Mouse (Mus musculus): ENCODE measurements around the gene Olfr559. TPM values are rescaled to one million over a fixed set of nuclear protein-coding genes. Genes with fewer than 3 reads are reported as not detected.

Gene Olfr559
- not detected for polyA plus RNA-seq (2014; fragmentation: Illumina TruSeq; extraction: RNeasy Lipid Tissue Mini Kit (QIAGEN cat#74804); ENCODE audit: low read depth, low replicate concordance)

DNA sequence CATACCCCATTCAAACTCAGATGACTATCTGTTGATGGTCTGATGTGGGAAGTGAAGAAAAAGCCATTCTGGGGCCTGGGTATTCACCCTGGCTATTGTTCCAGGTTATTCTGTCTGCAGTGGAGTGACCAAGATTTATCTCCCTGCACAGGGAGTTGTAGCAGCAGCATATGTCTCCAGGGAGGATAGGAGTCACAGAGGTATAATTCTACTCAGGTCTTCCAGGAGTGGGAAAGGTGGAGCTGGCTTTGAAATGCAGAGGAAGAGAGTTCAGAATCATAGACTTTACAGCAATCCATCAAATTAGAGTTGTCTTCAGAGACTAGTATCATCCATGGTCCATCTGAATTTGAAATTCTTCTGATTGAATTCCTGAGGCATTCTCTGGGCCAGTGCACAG is at the start of gene Olfr559:
Gene Olfr559, minus strand, starts transcription at position 101 of the 400 bp plus-strand sequence.

DNA sequence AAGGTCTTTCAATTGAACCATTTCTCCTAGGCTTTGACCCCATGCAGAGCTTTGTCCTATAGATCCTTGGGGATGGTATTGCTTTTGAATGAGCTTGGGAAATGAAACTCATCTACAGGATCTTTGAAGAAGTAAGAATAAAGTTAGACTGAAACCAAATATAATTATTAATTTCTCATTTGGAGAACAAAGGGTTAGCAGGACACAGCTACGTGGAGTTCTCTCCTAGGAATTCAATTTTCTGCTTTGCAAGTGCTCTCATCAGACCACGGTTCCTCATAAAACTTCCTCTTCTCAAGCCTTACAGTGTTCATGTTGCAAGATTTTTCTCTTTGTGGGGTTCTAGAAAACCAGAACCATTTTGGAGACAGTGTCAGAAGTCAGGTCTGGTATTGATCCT is 43.6 kb upstream of the Olfr559 start, which contains the start of gene Olfr561:
Gene Olfr561, plus strand, starts transcription at position 301 of the 400 bp plus-strand sequence.

DNA sequence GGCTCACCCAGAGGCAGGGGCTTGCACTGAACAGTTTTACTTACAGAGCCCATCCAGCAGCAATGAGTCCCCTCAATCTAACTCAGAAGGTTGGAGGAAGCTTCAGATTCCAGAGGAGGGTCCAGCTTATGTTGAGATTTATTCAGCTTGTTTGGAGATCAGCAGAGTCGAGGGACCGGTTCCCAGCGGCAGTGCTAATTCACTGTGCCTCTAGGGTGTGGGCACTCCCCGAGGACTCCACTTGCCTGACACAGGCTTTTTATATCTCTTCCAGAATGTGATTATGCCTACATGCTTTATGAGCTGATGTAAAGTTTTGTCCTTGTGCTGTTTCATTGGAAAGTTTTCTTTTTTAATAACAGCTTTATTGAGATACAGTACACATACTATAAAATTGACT is 32.0 kb upstream of the Olfr559 start, which contains the start of the genes Olfr560 and Olfr78:
Gene Olfr560, minus strand, starts transcription at position 101 of the 400 bp plus-strand sequence.
Gene Olfr78, minus strand, starts transcription at position 206 of the 400 bp plus-strand sequence.

DNA sequence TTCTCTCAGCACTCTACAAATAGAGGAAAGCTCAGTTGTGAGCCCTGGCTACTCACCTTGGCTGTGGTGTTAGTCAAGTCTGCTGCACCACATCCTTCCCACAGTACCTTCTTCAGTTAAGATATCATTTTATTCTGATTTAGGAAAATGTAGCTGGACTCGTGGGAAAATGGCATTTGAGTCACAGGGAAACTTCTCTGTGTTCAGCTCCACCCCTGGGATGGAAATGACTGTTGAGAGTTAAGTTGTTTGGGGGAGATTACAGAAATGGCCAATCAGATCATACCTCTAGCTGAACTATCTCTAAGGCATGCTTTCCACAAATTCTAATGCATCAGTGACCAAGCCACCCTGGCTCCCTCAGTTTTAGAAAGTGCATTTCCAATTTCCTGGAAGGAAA is 8.3 kb downstream of the Olfr559 start, which contains the start of gene Olfr33:
Gene Olfr33, minus strand, starts transcription at position 101 of the 400 bp plus-strand sequence.

DNA sequence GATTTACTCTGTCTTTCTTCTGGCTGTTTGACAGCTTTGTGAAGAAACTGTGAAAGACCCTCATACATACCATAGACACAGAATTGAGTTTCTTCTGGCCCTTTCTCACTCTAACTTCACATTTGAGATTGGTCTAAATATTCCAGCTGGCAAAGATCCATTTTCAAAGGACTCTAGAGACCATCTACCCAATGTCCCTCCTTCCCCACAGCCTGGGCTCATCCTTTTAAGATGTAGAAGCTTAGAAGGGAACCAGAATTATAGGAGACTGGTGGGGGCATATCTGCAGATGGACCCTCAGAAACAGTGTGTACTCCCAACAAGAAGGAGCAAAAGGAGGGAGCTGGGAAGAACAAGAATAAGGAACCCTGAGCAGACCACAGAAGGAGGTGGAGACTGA is 25.4 kb downstream of the Olfr559 start, which contains the start of gene Olfr558:
Gene Olfr558, plus strand, starts transcription at position 301 of the 400 bp plus-strand sequence.

DNA sequence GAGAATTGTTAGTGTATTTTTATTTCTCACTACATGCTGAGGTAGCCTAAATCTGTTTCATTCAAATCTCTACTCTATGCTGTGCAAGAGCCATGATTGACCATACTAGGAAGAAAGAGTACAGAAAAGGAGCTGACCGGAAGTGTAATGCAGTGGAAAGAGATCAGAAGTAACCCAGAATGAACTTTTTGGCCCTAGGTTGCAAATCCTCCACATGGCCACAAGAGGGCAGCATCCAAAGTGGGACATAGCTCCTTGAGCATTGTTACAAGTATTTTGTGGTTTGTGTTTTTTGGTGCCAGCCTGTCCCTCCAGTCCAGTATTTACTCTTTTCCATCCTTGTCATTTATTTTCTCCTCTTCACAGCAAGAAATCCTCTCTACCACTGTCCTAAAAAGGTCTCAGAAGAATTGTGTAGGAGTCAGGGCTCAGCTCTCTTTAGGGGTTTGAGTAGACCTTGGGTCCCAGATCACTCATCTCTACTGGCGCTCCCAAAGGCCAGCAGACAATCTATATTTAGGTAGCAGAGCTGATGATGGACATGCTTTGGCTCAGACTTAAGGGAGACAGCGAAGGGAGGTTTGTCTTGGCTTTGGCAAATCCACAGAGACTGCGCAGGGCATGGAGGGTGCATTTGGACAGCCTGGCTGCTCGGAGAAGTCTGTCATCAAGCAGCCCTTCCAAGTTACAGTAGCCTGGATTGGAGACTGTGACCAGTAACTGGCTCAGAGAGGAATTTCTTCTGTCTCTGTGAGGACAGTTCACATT is 31.7 kb downstream of the Olfr559 start, which contains the start of gene Olfr557:
Gene Olfr557, plus strand, starts transcription at position 553 of the 768 bp plus-strand sequence.

DNA sequence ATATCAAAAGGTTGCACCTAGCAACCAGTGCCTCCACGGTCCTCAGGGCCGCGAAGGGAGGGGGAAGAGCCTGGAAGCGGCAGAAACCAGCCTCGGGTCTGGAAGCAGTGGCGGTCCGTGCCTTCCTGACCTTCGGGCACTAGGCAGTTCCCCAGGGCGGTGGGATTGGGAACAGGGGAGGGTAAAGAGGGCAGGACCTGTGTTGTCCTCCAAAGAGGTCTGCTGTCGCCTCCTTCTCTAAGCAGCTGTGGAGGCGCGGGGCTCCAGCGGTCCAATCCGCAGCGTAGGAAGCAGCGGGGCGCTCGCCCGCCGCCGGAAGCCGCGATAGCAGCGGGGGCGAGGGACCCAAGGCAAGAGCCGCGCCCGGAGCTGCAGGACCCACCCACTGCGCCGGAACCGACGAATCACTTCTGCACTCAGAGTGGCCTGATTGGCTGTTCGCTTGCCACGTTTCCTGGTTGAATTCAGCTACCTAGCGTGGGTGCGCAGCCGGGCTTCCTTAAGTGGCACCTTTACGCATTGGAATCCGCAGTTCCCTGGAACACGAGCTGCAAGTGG is 40.3 kb downstream of the Olfr559 start, which contains the start of gene Trim68:
Gene Trim68, minus strand, starts transcription at position 384 of the 558 bp plus-strand sequence.

Other genes with a start within 250 kb of the Olfr559 start
- gene Olfr543, start 245.8 kb downstream of the Olfr559 start, polyA plus RNA-seq (2014; fragmentation: Illumina TruSeq; extraction: RNeasy Lipid Tissue Mini Kit (QIAGEN cat#74804); ENCODE audit: low read depth, low replicate concordance) = not detected
- gene Olfr544, start 239.2 kb downstream of the Olfr559 start, polyA plus RNA-seq (2014; fragmentation: Illumina TruSeq; extraction: RNeasy Lipid Tissue Mini Kit (QIAGEN cat#74804); ENCODE audit: low read depth, low replicate concordance) = not detected
- not detected for gene Olfr545, start 227.9 kb downstream of the Olfr559 start, polyA plus RNA-seq (2014; fragmentation: Illumina TruSeq; extraction: RNeasy Lipid Tissue Mini Kit (QIAGEN cat#74804); ENCODE audit: low read depth, low replicate concordance)
- not detected for gene Olfr547, start 192.7 kb downstream of the Olfr559 start, polyA plus RNA-seq (2014; fragmentation: Illumina TruSeq; extraction: RNeasy Lipid Tissue Mini Kit (QIAGEN cat#74804); ENCODE audit: low read depth, low replicate concordance)
- gene Olfr548-ps1, start 186.6 kb downstream of the Olfr559 start, polyA plus RNA-seq (2014; fragmentation: Illumina TruSeq; extraction: RNeasy Lipid Tissue Mini Kit (QIAGEN cat#74804); ENCODE audit: low read depth, low replicate concordance) = not detected
- not detected for gene Olfr549, start 177.6 kb downstream of the Olfr559 start, polyA plus RNA-seq (2014; fragmentation: Illumina TruSeq; extraction: RNeasy Lipid Tissue Mini Kit (QIAGEN cat#74804); ENCODE audit: low read depth, low replicate concordance)
- 17.0 TPM for gene Trim21, start 162.0 kb downstream of the Olfr559 start, polyA plus RNA-seq (2014; fragmentation: Illumina TruSeq; extraction: RNeasy Lipid Tissue Mini Kit (QIAGEN cat#74804); ENCODE audit: low read depth, low replicate concordance)
- not detected for gene Olfr550, start 156.0 kb downstream of the Olfr559 start, polyA plus RNA-seq (2014; fragmentation: Illumina TruSeq; extraction: RNeasy Lipid Tissue Mini Kit (QIAGEN cat#74804); ENCODE audit: low read depth, low replicate concordance)
- gene Olfr551, start 135.6 kb downstream of the Olfr559 start, polyA plus RNA-seq (2014; fragmentation: Illumina TruSeq; extraction: RNeasy Lipid Tissue Mini Kit (QIAGEN cat#74804); ENCODE audit: low read depth, low replicate concordance) = not detected
- not detected for gene Olfr552, start 129.7 kb downstream of the Olfr559 start, polyA plus RNA-seq (2014; fragmentation: Illumina TruSeq; extraction: RNeasy Lipid Tissue Mini Kit (QIAGEN cat#74804); ENCODE audit: low read depth, low replicate concordance)
- not detected for gene Olfr553, start 109.3 kb downstream of the Olfr559 start, polyA plus RNA-seq (2014; fragmentation: Illumina TruSeq; extraction: RNeasy Lipid Tissue Mini Kit (QIAGEN cat#74804); ENCODE audit: low read depth, low replicate concordance)
- gene Olfr554, start 89.1 kb downstream of the Olfr559 start, polyA plus RNA-seq (2014; fragmentation: Illumina TruSeq; extraction: RNeasy Lipid Tissue Mini Kit (QIAGEN cat#74804); ENCODE audit: low read depth, low replicate concordance) = not detected
- not detected for gene Olfr555, start 68.7 kb downstream of the Olfr559 start, polyA plus RNA-seq (2014; fragmentation: Illumina TruSeq; extraction: RNeasy Lipid Tissue Mini Kit (QIAGEN cat#74804); ENCODE audit: low read depth, low replicate concordance)
- not detected for gene Olfr556, start 62.6 kb downstream of the Olfr559 start, polyA plus RNA-seq (2014; fragmentation: Illumina TruSeq; extraction: RNeasy Lipid Tissue Mini Kit (QIAGEN cat#74804); ENCODE audit: low read depth, low replicate concordance)
- gene Trim68, start 40.2 kb downstream of the Olfr559 start, polyA plus RNA-seq (2014; fragmentation: Illumina TruSeq; extraction: RNeasy Lipid Tissue Mini Kit (QIAGEN cat#74804); ENCODE audit: low read depth, low replicate concordance) = 8.5 TPM
- not detected for gene Olfr557, start 31.6 kb downstream of the Olfr559 start, polyA plus RNA-seq (2014; fragmentation: Illumina TruSeq; extraction: RNeasy Lipid Tissue Mini Kit (QIAGEN cat#74804); ENCODE audit: low read depth, low replicate concordance)
- gene Olfr558, start 25.3 kb downstream of the Olfr559 start, polyA plus RNA-seq (2014; fragmentation: Illumina TruSeq; extraction: RNeasy Lipid Tissue Mini Kit (QIAGEN cat#74804); ENCODE audit: low read depth, low replicate concordance) = 2.6 TPM
- not detected for gene Olfr33, start 8.4 kb downstream of the Olfr559 start, polyA plus RNA-seq (2014; fragmentation: Illumina TruSeq; extraction: RNeasy Lipid Tissue Mini Kit (QIAGEN cat#74804); ENCODE audit: low read depth, low replicate concordance)
- not detected for gene Olfr560, start 31.9 kb upstream of the Olfr559 start, polyA plus RNA-seq (2014; fragmentation: Illumina TruSeq; extraction: RNeasy Lipid Tissue Mini Kit (QIAGEN cat#74804); ENCODE audit: low read depth, low replicate concordance)
- gene Olfr78, start 32.0 kb upstream of the Olfr559 start, polyA plus RNA-seq (2014; fragmentation: Illumina TruSeq; extraction: RNeasy Lipid Tissue Mini Kit (QIAGEN cat#74804); ENCODE audit: low read depth, low replicate concordance) = 0.52 TPM
- not detected for gene Olfr561, start 43.7 kb upstream of the Olfr559 start, polyA plus RNA-seq (2014; fragmentation: Illumina TruSeq; extraction: RNeasy Lipid Tissue Mini Kit (QIAGEN cat#74804); ENCODE audit: low read depth, low replicate concordance)
- gene Olfr564, start 76.0 kb upstream of the Olfr559 start, polyA plus RNA-seq (2014; fragmentation: Illumina TruSeq; extraction: RNeasy Lipid Tissue Mini Kit (QIAGEN cat#74804); ENCODE audit: low read depth, low replicate concordance) = not detected
- not detected for gene Olfr566, start 131.3 kb upstream of the Olfr559 start, polyA plus RNA-seq (2014; fragmentation: Illumina TruSeq; extraction: RNeasy Lipid Tissue Mini Kit (QIAGEN cat#74804); ENCODE audit: low read depth, low replicate concordance)
- not detected for gene Olfr568, start 149.6 kb upstream of the Olfr559 start, polyA plus RNA-seq (2014; fragmentation: Illumina TruSeq; extraction: RNeasy Lipid Tissue Mini Kit (QIAGEN cat#74804); ENCODE audit: low read depth, low replicate concordance)
- gene Olfr569, start 163.4 kb upstream of the Olfr559 start, polyA plus RNA-seq (2014; fragmentation: Illumina TruSeq; extraction: RNeasy Lipid Tissue Mini Kit (QIAGEN cat#74804); ENCODE audit: low read depth, low replicate concordance) = not detected
- gene Olfr570, start 167.1 kb upstream of the Olfr559 start, polyA plus RNA-seq (2014; fragmentation: Illumina TruSeq; extraction: RNeasy Lipid Tissue Mini Kit (QIAGEN cat#74804); ENCODE audit: low read depth, low replicate concordance) = not detected
- not detected for gene Olfr571, start 190.0 kb upstream of the Olfr559 start, polyA plus RNA-seq (2014; fragmentation: Illumina TruSeq; extraction: RNeasy Lipid Tissue Mini Kit (QIAGEN cat#74804); ENCODE audit: low read depth, low replicate concordance)
- gene Olfr572, start 196.9 kb upstream of the Olfr559 start, polyA plus RNA-seq (2014; fragmentation: Illumina TruSeq; extraction: RNeasy Lipid Tissue Mini Kit (QIAGEN cat#74804); ENCODE audit: low read depth, low replicate concordance) = not detected
- not detected for gene Olfr573-ps1, start 215.1 kb upstream of the Olfr559 start, polyA plus RNA-seq (2014; fragmentation: Illumina TruSeq; extraction: RNeasy Lipid Tissue Mini Kit (QIAGEN cat#74804); ENCODE audit: low read depth, low replicate concordance)
- not detected for gene Olfr574, start 221.0 kb upstream of the Olfr559 start, polyA plus RNA-seq (2014; fragmentation: Illumina TruSeq; extraction: RNeasy Lipid Tissue Mini Kit (QIAGEN cat#74804); ENCODE audit: low read depth, low replicate concordance)
- gene Olfr575, start 231.3 kb upstream of the Olfr559 start, polyA plus RNA-seq (2014; fragmentation: Illumina TruSeq; extraction: RNeasy Lipid Tissue Mini Kit (QIAGEN cat#74804); ENCODE audit: low read depth, low replicate concordance) = not detected
- gene Olfr576, start 235.2 kb upstream of the Olfr559 start, polyA plus RNA-seq (2014; fragmentation: Illumina TruSeq; extraction: RNeasy Lipid Tissue Mini Kit (QIAGEN cat#74804); ENCODE audit: low read depth, low replicate concordance) = not detected
- gene Olfr577, start 248.5 kb upstream of the Olfr559 start, polyA plus RNA-seq (2014; fragmentation: Illumina TruSeq; extraction: RNeasy Lipid Tissue Mini Kit (QIAGEN cat#74804); ENCODE audit: low read depth, low replicate concordance) = not detected